Mouse (Mus musculus) left cerebral cortex, adult 2 months (tissue): Measurements from ENCODE around the gene Scamp4. TPM values are rescaled to one million over a fixed set of nuclear protein-coding genes. Genes with fewer than 3 reads are reported as not detected.
"Not testable (repeated sequence)": the region's sequence is repeated elsewhere in the genome, so short reads cannot be mapped to it uniquely, and the experiment has no call there.

Source experiments
- DNase-seq, 2 experiments: peaks; one replicate each; pipeline ENCODE4 v3.0.0; 2021 to 2022; ENCODE audit warnings: low spot score in 2 of 2, mixed read lengths in 1 of 2; ENCODE audit errors: extremely low spot score in 1 of 2
- H3K27ac ChIP-seq: fragments of 200-600 bp; 2 replicates; pipeline ENCODE4 v1.8.1; 2022
- H3K4me3 ChIP-seq: fragments of 200-600 bp; 2 replicates; pipeline ENCODE4 v1.8.1; 2022
- CTCF ChIP-seq: fragments of 200-600 bp; IDR thresholded peaks from 2 replicates; pipeline ENCODE4 v1.8.1; 2022; ENCODE audit warnings: antibody characterized with exemption, mild to moderate bottlenecking, moderate library complexity
- intact Hi-C: fragments of 180-260 bp; cut with DNase I; formaldehyde crosslinking; loops from one replicate; pipeline ENCODE4 v1.15.1; 2025
- total RNA-seq, 2 experiments: library from RNA; stranded (reverse); gene quantifications; 2 replicates each; pipeline ENCODE4 v1.2.3; 2021

The Scamp4 gene
- total RNA-seq, 2 experiments from 2014 or later: 41.5 to 44.8 TPM

GRCm38 (mm10) chr10:80604988-80605387, 2.3 kb downstream of the Scamp4 start:
- no peak overlapping the region for H3K4me3 ChIP-seq
- no peak for TF ChIP-seq CTCF
- no peak overlapping the region for H3K27ac ChIP-seq
- DNase-seq: no peak
- intact Hi-C loops: no loop called here

GRCm38 (mm10) chr10:80605721-80606120, 3.0 kb downstream of the Scamp4 start, which contains the start of gene Gm49322:
Gm49322 (plus strand) TSS chr10:80606021.
- H3K27ac ChIP-seq, intact Hi-C loops, H3K4me3 ChIP-seq, DNase-seq: not testable (repeated sequence)

GRCm38 (mm10) chr10:80606306-80606705, 3.6 kb downstream of the Scamp4 start:
- no peak overlapping the region for H3K4me3 ChIP-seq
- TF ChIP-seq CTCF: no peak
- DNase-seq: no peak
- intact Hi-C loops: no loop called here
- no peak overlapping the region for H3K27ac ChIP-seq

- no peak for DNase-seq
- no peak overlapping the region for H3K27ac ChIP-seq
- no peak for TF ChIP-seq CTCF
- intact Hi-C loops: no loop called here
- no peak overlapping the region for H3K4me3 ChIP-seq
Observed at GRCm38 (mm10) chr10:80606737-80607350, 4.2 kb downstream of the Scamp4 start.

- Histone ChIP-seq H3K4me3 (no peak overlapping the region), H3K27ac (no peak overlapping the region)
- no peak for DNase-seq
- intact Hi-C loops: no loop called here
- no peak for TF ChIP-seq CTCF
Observed at GRCm38 (mm10) chr10:80608435-80608834, 5.8 kb downstream of the Scamp4 start.

GRCm38 (mm10) chr10:80609269-80609924, 6.7 kb downstream of the Scamp4 start:
- Histone ChIP-seq H3K4me3 (no peak overlapping the region), H3K27ac (no peak overlapping the region)
- no peak for DNase-seq
- intact Hi-C loops: no loop called here
- no peak for TF ChIP-seq CTCF

- DNase-seq: no peak
- TF ChIP-seq CTCF: no peak
- Histone ChIP-seq H3K4me3 (no peak overlapping the region), H3K27ac (no peak overlapping the region)
- intact Hi-C loops: loop anchor here (2.0 kb wide), 1 partner anchor 77 kb away; no protein-coding TSS in a partner anchor
Observed at GRCm38 (mm10) chr10:80610116-80610785, 7.6 kb downstream of the Scamp4 start.

GRCm38 (mm10) chr10:80611024-80611423, 8.4 kb downstream of the Scamp4 start:
- peak; percentile 94 for TF ChIP-seq CTCF
- H3K27ac ChIP-seq: no peak overlapping the region
- intact Hi-C loops: loop anchor here (2.0 kb wide), 1 partner anchor 76 kb away; no protein-coding TSS in a partner anchor

GRCm38 (mm10) chr10:80611905-80612304, 9.2 kb downstream of the Scamp4 start:
- intact Hi-C loops: loop anchor here (2.0 kb wide), 1 partner anchor 75 kb away; no protein-coding TSS in a partner anchor
- no peak for TF ChIP-seq CTCF
- Histone ChIP-seq H3K27ac (no peak overlapping the region), H3K4me3 (no peak overlapping the region)
- no peak for DNase-seq

More at GRCm38 (mm10) chr10:80611024-80611423, 8.4 kb downstream of the Scamp4 start:
- H3K4me3 ChIP-seq: no peak overlapping the region
- no peak for DNase-seq

- no peak for DNase-seq
Observed at GRCm38 (mm10) chr10:80613821-80614220, 11.1 kb downstream of the Scamp4 start.

GRCm38 (mm10) chr10:80614351-80614750, 11.7 kb downstream of the Scamp4 start:
- H3K27ac ChIP-seq: no peak overlapping the region
- H3K4me3 ChIP-seq: no peak overlapping the region
- intact Hi-C loops: no loop called here
- no peak for DNase-seq
- no peak for TF ChIP-seq CTCF

More at GRCm38 (mm10) chr10:80613821-80614220, 11.1 kb downstream of the Scamp4 start:
- intact Hi-C loops: no loop called here
- TF ChIP-seq CTCF: no peak
- Histone ChIP-seq H3K27ac (no peak overlapping the region), H3K4me3 (no peak overlapping the region)

GRCm38 (mm10) chr10:80618181-80618580, 15.5 kb downstream of the Scamp4 start:
- no peak for DNase-seq
- Histone ChIP-seq H3K27ac (no peak overlapping the region), H3K4me3 (no peak overlapping the region)
- TF ChIP-seq CTCF: no peak
- intact Hi-C loops: no loop called here
